Mouse (Mus musculus): ENCODE results near the gene G530012D18Rik. TPM values are rescaled to one million over a fixed set of nuclear protein-coding genes. Genes with fewer than 3 reads are reported as not detected.
"Not testable (repeated sequence)": the region's sequence is repeated elsewhere in the genome, so short reads cannot be mapped to it uniquely, and the experiment has no call there.

G530012D18Rik gene
- polyA plus RNA-seq, 1 experiment, result not detected

GRCm38 (mm10) chr1:85600078-85600477 is 24.6 kb downstream of the G530012D18Rik start, which contains the start of gene Sp140:
Gene Sp140, plus strand, starts transcription at chr1:85600378.
- not testable (repeated sequence) for H3K4me1 ChIP-seq (ENCODE audit: control insufficient read depth, insufficient read depth, low read length)
- H3K27ac ChIP-seq (ENCODE audit: insufficient read depth, low read depth, low read length), result peak within 1 kb of the TSS; percentile 42
- H3K4me3 ChIP-seq (ENCODE audit: insufficient read depth, low read length), result peak within 1 kb of the TSS; percentile 50

DNA sequence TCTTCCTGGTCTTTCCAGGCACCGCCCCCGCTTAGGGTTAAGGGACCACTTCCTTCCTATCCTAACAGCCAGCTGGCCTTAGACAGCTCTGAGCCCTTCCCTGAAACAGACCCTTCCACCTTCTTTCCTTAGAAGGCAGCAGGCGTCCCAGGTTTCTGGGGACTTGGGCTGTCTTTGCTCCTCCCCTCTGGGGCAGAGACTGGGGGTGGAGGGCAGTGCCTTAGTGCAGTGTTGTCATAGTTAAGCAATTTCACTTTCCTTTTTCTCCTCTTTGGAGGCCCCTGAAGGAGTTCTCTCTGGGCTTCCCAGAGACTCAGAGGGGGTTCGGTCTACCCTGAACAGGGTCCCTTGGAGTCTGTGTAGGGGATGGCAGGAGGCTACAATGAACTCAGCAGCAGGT is 25.3 kb downstream of the G530012D18Rik start:
- peak overlapping the region; percentile 50 for H3K4me3 ChIP-seq (ENCODE audit: insufficient read depth, low read length)
- H3K27ac ChIP-seq (ENCODE audit: insufficient read depth, low read depth, low read length), result peak overlapping the region; percentile 42
- not testable (repeated sequence) for H3K4me1 ChIP-seq (ENCODE audit: control insufficient read depth, insufficient read depth, low read length)

DNA sequence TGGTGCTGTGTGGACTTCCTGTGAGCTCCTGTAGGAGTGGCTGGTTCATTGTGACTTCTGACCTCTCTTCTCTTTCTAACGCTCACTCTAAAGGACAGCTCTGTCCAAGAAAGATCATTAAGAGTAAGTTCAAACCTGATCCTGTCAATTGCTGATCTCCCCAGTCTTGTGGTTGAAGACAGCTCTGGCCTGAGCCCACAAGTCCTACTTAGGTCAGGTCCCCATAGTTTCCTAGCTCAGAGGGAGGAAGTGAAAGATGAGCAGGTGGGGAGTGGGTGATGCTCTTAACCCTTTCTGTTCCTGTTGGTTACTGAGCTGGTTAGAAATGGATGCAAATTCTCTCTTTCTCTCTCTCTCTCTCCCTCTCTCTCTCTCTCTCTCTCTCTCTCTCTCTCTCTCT is 28.9 kb downstream of the G530012D18Rik start:
- not testable (repeated sequence) for H3K27ac ChIP-seq (ENCODE audit: insufficient read depth, low read depth, low read length); H3K4me3 ChIP-seq (ENCODE audit: insufficient read depth, low read length)

GRCm38 (mm10) chr1:85608361-85608760 is 32.9 kb downstream of the G530012D18Rik start:
- H3K4me3 ChIP-seq (ENCODE audit: insufficient read depth, low read length); H3K4me1 ChIP-seq (ENCODE audit: control insufficient read depth, insufficient read depth, low read length): not testable (repeated sequence)
- peak overlapping the region; percentile 19; the same call in 1 of the 2 replicates for H3K27ac ChIP-seq (ENCODE audit: insufficient read depth, low read depth, low read length)

More for the DNA sequence above, 28.9 kb downstream of the G530012D18Rik start:
- H3K4me1 ChIP-seq (ENCODE audit: control insufficient read depth, insufficient read depth, low read length), result not testable (repeated sequence)

DNA sequence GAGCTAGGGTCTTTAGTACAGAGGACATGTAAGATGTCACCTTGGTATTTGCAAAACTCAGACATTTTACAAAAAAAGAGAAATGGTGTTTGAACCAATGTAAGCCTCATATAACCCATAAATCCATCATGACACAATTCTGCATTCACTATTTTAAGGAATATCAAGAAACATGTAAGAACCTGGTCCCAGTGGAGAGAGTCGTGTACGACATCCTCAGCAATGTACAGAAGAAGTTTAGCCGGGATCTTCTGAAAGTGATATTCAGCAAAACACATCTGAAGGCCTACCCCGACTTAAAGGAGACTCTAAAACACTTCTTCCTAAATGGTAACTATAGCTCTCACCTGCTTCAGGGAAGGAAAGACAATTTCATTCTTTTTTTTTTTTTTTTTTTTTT is 35.1 kb downstream of the G530012D18Rik start:
- H3K27ac ChIP-seq (ENCODE audit: insufficient read depth, low read depth, low read length); H3K4me1 ChIP-seq (ENCODE audit: control insufficient read depth, insufficient read depth, low read length); H3K4me3 ChIP-seq (ENCODE audit: insufficient read depth, low read length): not testable (repeated sequence)

GRCm38 (mm10) chr1:85615096-85615495 is 39.6 kb downstream of the G530012D18Rik start:
- H3K27ac ChIP-seq (ENCODE audit: insufficient read depth, low read depth, low read length); H3K4me3 ChIP-seq (ENCODE audit: insufficient read depth, low read length); H3K4me1 ChIP-seq (ENCODE audit: control insufficient read depth, insufficient read depth, low read length): not testable (repeated sequence)

DNA sequence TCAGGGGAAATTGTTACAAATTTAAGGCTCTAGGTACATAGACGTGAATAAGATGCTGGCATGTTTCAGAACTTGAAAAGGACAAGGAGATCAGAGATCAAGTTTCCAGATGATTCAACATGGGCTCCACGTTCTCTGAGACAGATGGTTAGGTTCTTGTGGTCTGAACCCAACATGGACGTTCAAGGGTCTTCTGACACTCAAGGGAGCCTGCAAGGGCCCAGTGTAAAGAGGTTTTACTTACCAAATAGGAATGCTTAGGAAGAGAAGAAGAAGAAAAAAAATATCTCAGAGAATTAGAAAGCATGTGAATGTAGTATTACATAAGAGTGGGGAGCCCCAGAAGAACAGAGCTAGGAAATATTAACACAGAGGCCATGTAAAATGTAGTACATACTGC is 40.3 kb downstream of the G530012D18Rik start:
- peaks cover 10% of the 10 kb centered on the region for H3K4me1 ChIP-seq (ENCODE audit: control insufficient read depth, insufficient read depth, low read length)
- not testable (repeated sequence) for H3K27ac ChIP-seq (ENCODE audit: insufficient read depth, low read depth, low read length); H3K4me3 ChIP-seq (ENCODE audit: insufficient read depth, low read length)

- H3K27ac ChIP-seq (ENCODE audit: insufficient read depth, low read depth, low read length), result not testable (repeated sequence)
These were observed 41.7 kb downstream of the G530012D18Rik start for GRCm38 (mm10) chr1:85617161-85617560.

GRCm38 (mm10) chr1:85618689-85619088 is 43.2 kb downstream of the G530012D18Rik start:
- H3K27ac ChIP-seq (ENCODE audit: insufficient read depth, low read depth, low read length); H3K4me3 ChIP-seq (ENCODE audit: insufficient read depth, low read length): not testable (repeated sequence)
- peaks cover 10% of the 10 kb centered on the region for H3K4me1 ChIP-seq (ENCODE audit: control insufficient read depth, insufficient read depth, low read length)

More at GRCm38 (mm10) chr1:85617161-85617560, 41.7 kb downstream of the G530012D18Rik start:
- not testable (repeated sequence) for H3K4me3 ChIP-seq (ENCODE audit: insufficient read depth, low read length)
- peaks cover 10% of the 10 kb centered on the region for H3K4me1 ChIP-seq (ENCODE audit: control insufficient read depth, insufficient read depth, low read length)

Other genes starting within 250 kb of the G530012D18Rik start
- gene Sp110, start 23.1 kb downstream of the G530012D18Rik start, polyA plus RNA-seq (2012; ENCODE audit: insufficient read depth, insufficient read length, missing spikeins), result 112 and 117 TPM in 2 replicates
- gene Sp140, start 24.7 kb downstream of the G530012D18Rik start, polyA plus RNA-seq (2012; ENCODE audit: insufficient read depth, insufficient read length, missing spikeins), result 69.8 and 72.9 TPM in 2 replicates
- gene Sp100, start 74.3 kb downstream of the G530012D18Rik start, polyA plus RNA-seq (2012; ENCODE audit: insufficient read depth, insufficient read length, missing spikeins), result 267 and 291 TPM in 2 replicates
- gene A630001G21Rik, start 203.0 kb downstream of the G530012D18Rik start, polyA plus RNA-seq (2012; ENCODE audit: insufficient read depth, insufficient read length, missing spikeins), result 110 and 111 TPM in 2 replicates
- gene Cab39, start 217.8 kb downstream of the G530012D18Rik start, polyA plus RNA-seq (2012; ENCODE audit: insufficient read depth, insufficient read length, missing spikeins), result 110 and 119 TPM in 2 replicates

All from bone marrow macrophage, adult 2 months (primary cell).